Mouse (Mus musculus): Measurements from ENCODE around the gene Klb. TPM values are rescaled to one million over a fixed set of nuclear protein-coding genes. Genes with fewer than 3 reads are reported as not detected.

Klb gene
- total and polyA plus RNA-seq, 3 experiments = not detected

DNA sequence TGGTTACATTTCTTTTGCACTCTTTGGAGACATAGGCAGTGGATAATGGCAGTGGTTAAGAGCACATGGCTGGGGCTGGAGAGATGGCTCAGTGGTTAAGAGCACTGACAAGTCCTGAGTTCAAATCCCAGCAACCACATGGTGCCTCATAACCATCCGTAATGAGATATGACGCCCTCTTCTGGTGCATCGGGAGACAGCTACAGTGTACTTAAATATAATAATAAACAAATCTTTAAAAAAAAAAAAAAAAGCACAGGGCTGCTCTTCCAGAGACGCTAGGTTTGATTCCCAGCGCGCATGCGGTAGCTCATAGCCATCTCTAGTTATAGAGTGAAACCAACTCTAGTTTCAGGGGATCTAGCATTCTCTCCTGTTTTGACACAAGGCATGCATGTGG lies 46.3 kb downstream of the Klb start:
- no peak overlapping the region for H3K4me2 ChIP-seq (ENCODE audit: insufficient read depth, low read depth, poor library complexity, severe bottlenecking)
- TF ChIP-seq USF2 (conservative IDR thresholded peaks at IDR 0.05; ENCODE audit: low read depth, low read length) = no peak
- TF ChIP-seq CTCF (conservative IDR thresholded peaks at IDR 0.05 in 1 of 2, IDR thresholded peaks at IDR 0.05 in 1 of 2; ENCODE audit: low read depth in 2 of 2, low read length in 2 of 2) = no peak
- TF ChIP-seq ETS1 (conservative IDR thresholded peaks at IDR 0.05; ENCODE audit: low read depth, low read length) = no peak
- TF ChIP-seq HCFC1 (IDR thresholded peaks at IDR 0.05; ENCODE audit: low read depth, low read length) = no peak
- no peak for TF ChIP-seq ELF1 (IDR thresholded peaks at IDR 0.05; ENCODE audit: low read depth, low read length)
- TF ChIP-seq IRF4 (IDR thresholded peaks at IDR 0.05; ENCODE audit: low read depth, low read length) = no peak
- no peak for TF ChIP-seq MEF2A (IDR thresholded peaks at IDR 0.05; ENCODE audit: borderline replicate concordance, low read depth, low read length)
- TF ChIP-seq ZKSCAN1 (IDR thresholded peaks at IDR 0.05; ENCODE audit: borderline replicate concordance, low read depth, low read length) = no peak
- no peak for TF ChIP-seq NELFE (IDR thresholded peaks at IDR 0.05; ENCODE audit: low read depth, low read length)
- no peak for TF ChIP-seq E2F4 (IDR thresholded peaks at IDR 0.05; ENCODE audit: insufficient replicate concordance, low read depth, low read length)
- no peak for TF ChIP-seq JUN (IDR thresholded peaks at IDR 0.05; ENCODE audit: insufficient read depth, low read depth, low read length)
- no peak for TF ChIP-seq RAD21 (IDR thresholded peaks at IDR 0.05; ENCODE audit: low read depth, low read length)
- no peak for TF ChIP-seq ZNF384 (IDR thresholded peaks at IDR 0.05; ENCODE audit: low read depth, low read length)
- no peak for TF ChIP-seq UBTF (IDR thresholded peaks at IDR 0.05; ENCODE audit: low read depth, low read length)
- peaks cover 30% of the 10 kb centered on the region for H3K79me2 ChIP-seq (replicated peaks; ENCODE audit: control insufficient read depth, extremely low read depth, insufficient read depth, poor library complexity, severe bottlenecking)
- H3K4me1 ChIP-seq (ENCODE audit: control insufficient read depth in 1 of 2, insufficient read depth in 2 of 2) = peaks cover 0 to 10% of the 10 kb centered on the region in 2 experiments; a peak in 2 of 4 replicates
- no peak overlapping the region for H3K4me3 ChIP-seq (replicated peaks in 1 of 3; ENCODE audit: low read depth in 2 of 3, low read length in 2 of 3, poor library complexity in 1 of 3)
- no peaks in the 10 kb centered on the region for H3K9me3 ChIP-seq (replicated peaks; ENCODE audit: low read length)
- no peak for DNase-seq (ENCODE audit: extremely low read depth)
- dilution Hi-C loops (cut with MboI; ENCODE audit: extremely low pct_ligation_motif_present, extremely low pct_unique_long_range_greater_than_20kb, low sequenced_read_pairs) = no loop called here
- no peak overlapping the region for H3K27ac ChIP-seq (ENCODE audit: insufficient read depth, low read depth)
- peaks cover 33 to 61% of the 10 kb centered on the region in 2 experiments for H3K36me3 ChIP-seq (replicated peaks in 1 of 2; ENCODE audit: control insufficient read depth in 1 of 2, insufficient read depth in 1 of 2, low read length in 1 of 2)
- no peak overlapping the region for H3K9ac ChIP-seq (ENCODE audit: insufficient read depth, low read depth)
- no peaks in the 10 kb centered on the region for H3K27me3 ChIP-seq (replicated peaks)
- in situ Hi-C loops (cut with MboI; ENCODE audit: low pct_ligation_motif_present, low pct_unique_long_range_greater_than_20kb, low sequenced_read_pairs) = loop anchor here (10.0 kb wide), 1 partner anchor 300 kb away; the partner anchor contains the start of gene Pds5a

DNA sequence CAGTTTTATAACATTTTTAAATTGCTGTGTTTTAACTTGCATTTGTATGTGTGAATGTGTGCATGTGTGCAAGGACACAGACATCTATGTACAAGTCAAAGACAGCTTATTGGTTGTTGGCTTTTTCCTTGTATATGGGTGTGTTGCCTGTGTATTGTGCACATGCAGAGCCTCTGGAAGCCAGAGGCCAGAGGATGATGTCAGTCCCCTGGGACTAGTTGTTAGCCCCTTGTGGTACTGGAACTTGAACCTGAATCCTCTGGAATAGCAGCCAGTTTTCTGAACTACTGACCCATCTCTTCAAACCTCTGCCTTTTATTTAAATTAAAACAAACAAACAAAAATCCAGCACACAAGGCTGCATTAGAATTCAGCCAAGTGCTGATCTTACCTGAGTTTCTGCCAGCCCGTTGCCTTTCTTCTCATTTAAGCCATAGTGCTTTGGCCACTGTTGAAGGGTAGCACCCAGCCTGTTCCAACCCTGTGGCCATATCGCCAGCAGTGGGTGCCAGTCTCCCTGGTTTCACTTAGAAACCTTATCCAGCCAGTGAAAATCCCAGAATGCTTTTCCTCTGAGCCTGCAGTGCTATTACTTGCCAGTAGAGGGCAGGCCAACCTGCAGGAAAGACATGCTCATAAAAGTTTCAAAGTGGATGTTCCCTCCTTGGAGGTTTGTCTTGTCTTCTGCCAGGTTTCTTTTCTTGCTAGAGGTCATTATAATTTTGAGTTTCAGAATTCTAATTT lies 53.3 kb downstream of the Klb start:
- H3K27me3 ChIP-seq (replicated peaks) = no peaks in the 10 kb centered on the region
- no peak overlapping the region for H3K27ac ChIP-seq (ENCODE audit: insufficient read depth, low read depth)
- H3K9ac ChIP-seq (ENCODE audit: insufficient read depth, low read depth) = no peak overlapping the region
- no peaks in the 10 kb centered on the region for H3K4me1 ChIP-seq (ENCODE audit: control insufficient read depth in 1 of 2, insufficient read depth in 2 of 2)
- peak; percentile 81 for DNase-seq (ENCODE audit: extremely low read depth)
- H3K9me3 ChIP-seq (replicated peaks; ENCODE audit: low read length) = no peaks in the 10 kb centered on the region
- peaks cover 50 to 88% of the 10 kb centered on the region in 2 experiments for H3K36me3 ChIP-seq (replicated peaks in 1 of 2; ENCODE audit: control insufficient read depth in 1 of 2, insufficient read depth in 1 of 2, low read length in 1 of 2)
- in situ Hi-C loops (cut with MboI; ENCODE audit: low pct_ligation_motif_present, low pct_unique_long_range_greater_than_20kb, low sequenced_read_pairs) = no loop called here
- H3K79me2 ChIP-seq (replicated peaks; ENCODE audit: control insufficient read depth, extremely low read depth, insufficient read depth, poor library complexity, severe bottlenecking) = no peaks in the 10 kb centered on the region
- no peak overlapping the region for H3K4me3 ChIP-seq (replicated peaks in 1 of 3; ENCODE audit: low read depth in 2 of 3, low read length in 2 of 3, poor library complexity in 1 of 3)
- no peak overlapping the region for H3K4me2 ChIP-seq (ENCODE audit: insufficient read depth, low read depth, poor library complexity, severe bottlenecking)
- dilution Hi-C loops (cut with MboI; ENCODE audit: extremely low pct_ligation_motif_present, extremely low pct_unique_long_range_greater_than_20kb, low sequenced_read_pairs) = no loop called here
- TF ChIP-seq RCOR1 (conservative IDR thresholded peaks at IDR 0.05; ENCODE audit: low read depth, low read length) (no peak), SIN3A (IDR thresholded peaks at IDR 0.05; ENCODE audit: low read length) (peak; percentile 54; the same call in 1 of the 2 replicates), JUND (conservative IDR thresholded peaks at IDR 0.05; ENCODE audit: low read depth, low read length) (peak; percentile 50; the same call in 1 of the 2 replicates), PAX5 (IDR thresholded peaks at IDR 0.05; ENCODE audit: low read length) (no peak), NELFE (IDR thresholded peaks at IDR 0.05; ENCODE audit: low read depth, low read length) (peak; percentile 58; the same call in 1 of the 2 replicates), HCFC1 (IDR thresholded peaks at IDR 0.05; ENCODE audit: low read depth, low read length) (no peak; the same call in 1 of the 2 replicates), ZC3H11A (IDR thresholded peaks at IDR 0.05; ENCODE audit: low read depth, low read length) (peak; percentile 80), USF2 (conservative IDR thresholded peaks at IDR 0.05; ENCODE audit: low read depth, low read length) (no peak), MYC (IDR thresholded peaks at IDR 0.05; ENCODE audit: low read depth, low read length) (0 out of 2 replicates have a peak, but pooled peaks have one; percentile 22), POLR2A (IDR thresholded peaks at IDR 0.05; ENCODE audit: low read depth, low read length) (no peak), USF1 (IDR thresholded peaks at IDR 0.05; ENCODE audit: low read depth, low read length) (no peak), ELF1 (IDR thresholded peaks at IDR 0.05; ENCODE audit: low read depth, low read length) (no peak), MAZ (IDR thresholded peaks at IDR 0.05; ENCODE audit: low read depth, low read length) (no peak), TCF12 (IDR thresholded peaks at IDR 0.05; ENCODE audit: low read depth, low read length) (no peak), NRF1 (IDR thresholded peaks at IDR 0.05; ENCODE audit: low read depth, low read length) (peak; percentile 25; the same call in 1 of the 2 replicates), GABPA (IDR thresholded peaks at IDR 0.05; ENCODE audit: insufficient replicate concordance, low read depth, low read length) (no peak), ZNF384 (IDR thresholded peaks at IDR 0.05; ENCODE audit: low read depth, low read length) (0 out of 2 replicates have a peak, but pooled peaks have one; percentile 31), POLR2AphosphoS2 (IDR thresholded peaks at IDR 0.05; ENCODE audit: low read depth, low read length) (no peak), KAT2A (IDR thresholded peaks at IDR 0.05; ENCODE audit: insufficient replicate concordance, low read length) (no peak), RAD21 (IDR thresholded peaks at IDR 0.05; ENCODE audit: low read depth, low read length) (peak; percentile 95), IRF4 (IDR thresholded peaks at IDR 0.05; ENCODE audit: low read depth, low read length) (peak; percentile 67), ETS1 (conservative IDR thresholded peaks at IDR 0.05; ENCODE audit: low read depth, low read length) (no peak), BHLHE40 (IDR thresholded peaks at IDR 0.05; ENCODE audit: low read depth, low read length) (0 out of 2 replicates have a peak, but pooled peaks have one; percentile 17)
